Mouse (Mus musculus) brain, embryonic 14.5 days (tissue): Measurements from ENCODE around the gene Slc40a1.

Experiments used
- CTCF ChIP-seq: fragments of 200-500 bp; IDR thresholded peaks from 2 replicates; pipeline ENCODE4 v1.5.1; 2012; ENCODE audit warnings: inconsistent platforms, mild to moderate bottlenecking, moderate library complexity, borderline replicate concordance; ENCODE audit not compliant: insufficient read depth, insufficient read length; ENCODE audit errors: extremely low read depth
- POLR2A ChIP-seq: fragments of 200-500 bp; IDR thresholded peaks from 2 replicates; pipeline ENCODE4 v1.6.1; 2012; ENCODE audit warnings: mild to moderate bottlenecking, inconsistent platforms, borderline replicate concordance; ENCODE audit not compliant: poor library complexity, insufficient read depth, insufficient read length, severe bottlenecking; ENCODE audit errors: extremely low read depth

DNA sequence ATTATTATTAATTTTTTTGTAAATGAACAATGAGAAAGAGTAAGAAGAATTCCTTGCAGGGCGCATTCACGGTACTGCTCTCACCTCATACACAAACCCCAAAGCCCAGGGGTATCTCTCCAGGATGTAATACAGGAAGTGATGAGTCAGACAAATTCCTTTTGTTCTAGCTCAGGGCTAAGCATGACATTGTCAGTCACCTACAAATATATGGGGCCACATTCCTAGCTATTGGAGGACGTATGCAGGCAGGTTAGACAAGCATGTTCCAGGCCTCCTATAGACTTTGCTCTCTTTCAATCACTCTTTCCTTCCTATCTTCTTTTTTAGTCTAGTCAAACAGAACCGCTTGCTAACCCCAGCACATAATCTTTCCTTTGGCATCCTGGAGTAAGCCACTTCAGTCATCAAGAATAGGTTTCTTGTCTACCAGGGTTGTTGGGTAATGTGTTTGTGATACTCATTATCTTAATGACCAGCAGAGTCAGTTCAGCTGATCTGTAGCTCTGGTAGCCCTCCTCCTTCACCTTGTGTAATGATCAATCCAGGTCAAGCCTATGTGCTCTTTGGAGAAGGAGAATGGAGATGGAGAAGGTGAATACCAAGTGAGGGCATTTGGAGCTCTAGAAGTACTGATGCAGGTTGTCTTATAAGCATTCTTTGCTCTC is 9.1 kb downstream of the Slc40a1 start:
- TF ChIP-seq CTCF (no peak), POLR2A (no peak)
